Mouse (Mus musculus): Measurements from ENCODE around the gene Vmn2r30.
"Not testable (repeated sequence)": the region's sequence is repeated elsewhere in the genome, so short reads cannot be mapped to it uniquely, and the experiment has no call there.

Gene Vmn2r30

DNA sequence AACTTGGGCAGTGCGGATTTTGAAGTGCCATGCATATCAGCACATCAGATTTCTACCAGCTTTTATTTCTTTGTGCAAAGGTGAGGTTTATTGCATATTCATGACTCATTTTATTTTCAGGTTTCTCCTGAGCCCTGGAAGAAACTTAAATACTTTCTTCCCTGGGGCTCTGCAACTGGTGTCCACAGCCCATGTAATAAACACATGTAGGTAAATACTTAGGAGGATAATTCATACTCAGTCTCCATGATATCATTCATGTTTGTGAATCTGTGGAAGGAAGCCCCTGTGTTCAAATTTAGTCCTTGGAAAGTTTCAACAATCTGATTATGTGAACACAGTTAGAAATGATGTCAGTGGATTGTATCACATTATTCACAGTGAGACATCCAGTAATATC, at the start of gene Vmn2r30:
Gene Vmn2r30, minus strand, starts transcription at position 101 of the 400 bp plus-strand sequence.
- not testable (repeated sequence) for DNase-seq (ENCODE audit: low read depth, low spot score)

DNA sequence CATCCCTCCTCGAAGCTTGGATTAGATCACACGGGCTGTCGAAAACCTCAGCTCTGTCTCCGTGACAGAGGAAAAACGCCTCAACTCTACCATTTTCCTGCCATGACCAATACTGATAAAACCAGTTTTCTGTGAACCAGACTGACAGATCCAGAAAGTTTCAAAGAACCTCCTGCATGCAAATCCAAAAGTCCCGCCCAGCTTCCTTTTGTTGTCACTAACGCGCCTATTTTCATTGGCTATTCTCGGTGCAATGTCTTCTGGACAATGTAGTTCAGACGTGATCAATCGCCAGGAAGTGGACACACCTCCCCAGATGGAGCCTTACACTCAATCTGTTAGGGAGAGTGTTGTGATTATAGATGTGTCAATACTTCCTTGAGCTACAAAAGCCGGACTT, 37.0 kb upstream of the Vmn2r30 start, which contains the start of gene Gm45783:
Gene Gm45783, minus strand, starts transcription at position 143 of the 400 bp plus-strand sequence.
- DNase-seq (ENCODE audit: low read depth, low spot score), result peak; percentile 0

DNA sequence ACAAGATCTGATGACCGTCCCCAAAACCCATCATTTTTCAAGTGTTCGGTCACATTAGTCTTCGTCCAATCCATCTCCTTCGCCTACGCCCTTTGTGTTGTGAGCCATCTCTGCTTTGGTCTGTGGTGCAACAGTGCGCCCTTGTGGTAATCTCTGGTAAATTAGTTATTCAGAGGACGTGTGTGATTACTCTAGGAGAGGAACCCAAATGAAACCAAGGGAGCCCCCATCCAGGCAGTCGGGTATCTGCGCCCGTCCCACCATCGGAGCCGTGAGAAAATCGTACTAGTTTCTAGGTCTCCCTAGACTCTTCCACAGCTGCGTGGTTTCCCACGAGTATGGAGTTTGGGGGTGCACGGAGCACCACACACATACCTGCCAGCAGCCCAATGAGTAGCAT, 41.8 kb downstream of the Vmn2r30 start:
- DNase-seq (ENCODE audit: low read depth, low spot score), result peak; percentile 77

DNA sequence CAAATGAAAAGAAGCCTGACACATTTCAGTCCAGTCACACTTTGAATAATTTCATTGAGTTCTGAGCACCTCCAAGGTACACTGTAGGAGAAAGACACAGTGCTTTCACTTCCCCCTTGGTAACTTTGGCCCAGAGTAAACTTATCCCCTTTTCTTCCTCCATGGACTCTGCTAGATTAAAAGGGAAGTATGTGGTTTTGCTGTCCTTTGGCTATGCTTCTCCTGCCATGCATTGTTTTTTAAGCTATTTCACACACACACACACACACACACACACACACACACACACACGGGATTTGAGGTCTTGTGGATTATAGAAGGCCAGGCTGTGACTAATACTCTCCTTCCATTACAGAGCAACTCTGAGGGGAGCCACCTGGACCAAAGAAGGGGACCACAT, 56.0 kb downstream of the Vmn2r30 start:
- DNase-seq (ENCODE audit: low read depth, low spot score), result no peak

DNA sequence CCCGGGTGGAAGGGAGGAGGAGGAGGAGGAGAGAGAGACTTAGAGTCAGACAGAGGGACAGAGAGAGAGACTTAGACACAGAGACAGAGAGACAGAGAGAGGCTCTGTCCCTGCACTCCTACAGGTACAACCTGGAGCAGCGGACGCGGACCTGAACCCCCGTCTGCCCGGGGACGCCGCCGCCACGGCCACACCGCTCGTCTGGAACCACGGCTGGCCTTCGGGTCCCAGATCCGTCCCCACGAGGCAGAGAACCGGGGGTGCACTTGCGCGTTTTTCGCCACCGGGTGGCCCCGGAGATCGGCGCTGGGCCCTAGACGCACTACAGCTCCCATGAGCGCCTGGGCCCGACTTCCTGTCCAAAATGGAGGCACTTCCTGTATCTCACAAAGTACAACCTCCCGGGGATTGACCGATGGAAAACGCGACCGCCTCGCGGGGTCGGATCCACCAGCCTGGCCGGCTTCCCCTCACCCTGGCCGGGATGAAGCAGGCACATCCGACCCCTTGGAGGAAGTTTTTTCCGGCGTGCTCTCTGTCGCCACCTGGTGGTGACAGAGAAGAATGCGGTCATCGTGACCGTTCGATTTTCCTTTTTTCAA, 59.3 kb downstream of the Vmn2r30 start, which contains the start of gene Gm45844:
Gene Gm45844, minus strand, starts transcription at position 324 of the 602 bp plus-strand sequence.
- peak; percentile 88 for DNase-seq (ENCODE audit: low read depth, low spot score)

DNA sequence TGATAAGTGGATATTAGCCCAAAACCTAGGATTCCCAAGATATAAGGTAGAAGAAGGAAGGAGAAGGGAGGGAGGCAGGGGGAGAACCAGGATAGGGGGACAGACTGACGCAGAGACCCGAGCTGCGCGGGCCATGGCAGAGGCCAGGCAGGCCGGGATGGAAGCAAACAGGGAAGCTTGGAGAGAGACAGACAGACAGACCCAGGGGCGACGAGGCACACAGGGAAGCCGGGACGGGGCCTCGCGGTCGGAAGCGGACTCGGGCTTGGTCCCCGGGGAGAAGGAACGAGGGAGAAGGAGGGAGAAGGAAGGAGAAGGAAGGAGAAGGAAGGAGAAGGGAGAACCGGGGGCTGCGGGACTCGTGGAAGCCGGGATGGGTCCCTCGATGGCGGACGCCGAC, 59.9 kb downstream of the Vmn2r30 start:
- peak; percentile 37 for DNase-seq (ENCODE audit: low read depth, low spot score)

Measured in brain, adult 2 months (tissue).